Mouse (Mus musculus) kidney, adult 8-10 months (tissue): ENCODE data around the gene Dpf3.
A peak's percentile ranks its signal among the peaks of the same experiment; 100 is the strongest.

Source experiments
- DNase-seq, 2 experiments: peaks; one replicate each; pipeline ENCODE4 v3.0.0; 2022

Gene Dpf3

DNA sequence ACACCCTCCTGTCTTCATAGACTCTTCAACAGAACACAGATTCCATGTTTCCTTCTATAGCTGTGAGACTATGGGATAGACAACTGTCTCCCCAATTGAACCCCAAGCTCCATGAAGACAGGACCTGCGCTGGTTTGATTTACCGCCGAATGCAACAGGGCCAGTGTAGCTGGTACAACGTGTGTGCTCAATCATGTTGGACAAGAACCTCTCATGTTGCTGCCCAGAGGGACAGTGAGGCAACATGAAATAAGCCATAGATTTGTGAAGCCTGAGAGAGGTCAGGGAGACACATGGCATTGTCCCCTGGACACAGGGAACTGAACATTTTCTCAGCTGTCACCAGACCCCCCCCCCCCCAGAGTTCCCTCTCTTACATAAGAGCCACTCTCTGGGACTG is 21.5 kb downstream of the Dpf3 start:
- DNase-seq: no peak

DNA sequence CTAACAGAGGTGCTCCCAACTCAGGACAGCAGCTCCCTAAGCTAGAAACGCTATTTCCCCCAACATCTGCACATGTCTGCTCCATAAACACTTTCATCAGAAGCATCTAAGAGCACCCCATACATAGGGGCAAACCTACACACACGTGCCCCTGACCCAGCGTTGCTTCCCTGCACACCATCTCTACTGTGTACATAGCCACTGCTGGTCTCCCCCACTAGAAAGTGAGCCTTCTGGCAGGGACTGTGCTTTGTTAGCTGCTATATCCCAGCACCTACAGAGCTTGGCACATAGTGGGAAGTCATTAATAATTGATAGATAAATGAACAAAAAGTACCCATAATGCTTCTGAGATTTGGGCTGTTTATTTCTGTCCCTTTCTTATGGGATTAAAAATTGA is 27.2 kb downstream of the Dpf3 start:
- no peak for DNase-seq

DNA sequence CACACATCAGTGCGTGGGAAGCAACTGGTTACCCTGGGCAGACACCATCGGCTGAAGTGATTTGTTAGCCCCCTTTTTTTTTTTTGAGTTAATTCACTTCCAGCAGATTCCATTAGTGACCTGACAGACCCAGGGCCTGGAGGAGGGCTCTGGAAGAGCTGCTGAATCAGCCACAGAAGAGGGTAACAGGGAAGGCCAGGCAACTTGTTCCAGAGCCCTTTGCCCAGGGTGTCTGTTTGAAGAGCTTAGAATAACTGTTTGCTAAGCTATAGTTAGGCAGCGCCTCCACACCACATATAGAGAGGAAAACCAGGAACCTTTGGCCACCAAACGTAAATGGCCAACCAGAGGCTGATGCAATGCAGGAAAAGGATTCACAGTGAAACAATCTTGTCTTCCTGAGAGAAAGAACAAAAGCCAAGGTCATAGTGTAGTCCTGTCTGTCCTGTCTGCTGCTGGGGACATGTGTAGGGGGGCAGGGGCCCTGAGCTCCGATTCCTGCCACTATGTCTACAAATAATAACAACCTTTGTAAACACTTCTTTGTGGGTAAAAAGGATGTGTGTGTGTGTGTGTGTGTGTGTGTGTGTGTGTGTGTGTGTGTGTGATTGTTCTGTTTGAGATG is 32.7 kb downstream of the Dpf3 start:
- peak; percentile 43 to 56 for DNase-seq

DNA sequence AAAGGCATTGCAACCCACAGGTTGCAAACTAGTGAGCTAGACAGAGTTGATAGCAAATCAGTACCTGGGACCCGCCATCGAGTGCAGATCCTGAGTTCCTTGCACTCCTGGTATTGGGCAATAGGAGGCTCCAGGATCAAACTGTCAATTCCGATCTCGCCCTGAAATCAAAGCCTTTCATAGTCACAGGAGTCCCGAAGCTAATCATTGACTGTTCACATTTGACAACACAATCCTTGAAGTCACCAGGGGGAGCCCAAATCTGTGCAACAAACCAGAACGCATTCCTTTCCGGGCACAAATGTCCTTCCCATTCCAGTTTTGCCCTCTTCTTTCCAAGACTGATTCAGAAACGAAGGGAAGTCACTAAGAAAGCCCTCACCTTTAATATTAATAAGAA is 35.7 kb downstream of the Dpf3 start:
- peak; percentile 46 for DNase-seq

DNA sequence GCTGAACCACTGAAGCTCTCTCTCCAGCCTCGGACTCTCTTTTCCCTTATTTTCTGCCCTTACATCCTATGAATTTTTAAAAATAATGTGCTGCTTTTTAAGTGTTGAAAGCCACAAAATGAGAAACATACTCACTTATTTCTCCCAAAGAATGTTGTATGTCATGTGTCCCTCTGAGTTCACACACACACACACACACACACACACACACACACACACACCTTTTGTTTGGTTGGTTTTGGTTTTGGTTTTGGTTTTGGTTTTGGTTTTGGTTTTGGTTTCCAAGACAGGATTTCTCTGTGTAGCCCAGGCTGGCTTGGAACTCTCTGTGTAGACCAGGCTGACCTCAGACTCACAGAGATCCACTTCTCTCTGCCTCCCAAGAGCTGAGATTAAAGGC is 37.0 kb downstream of the Dpf3 start:
- no peak for DNase-seq

DNA sequence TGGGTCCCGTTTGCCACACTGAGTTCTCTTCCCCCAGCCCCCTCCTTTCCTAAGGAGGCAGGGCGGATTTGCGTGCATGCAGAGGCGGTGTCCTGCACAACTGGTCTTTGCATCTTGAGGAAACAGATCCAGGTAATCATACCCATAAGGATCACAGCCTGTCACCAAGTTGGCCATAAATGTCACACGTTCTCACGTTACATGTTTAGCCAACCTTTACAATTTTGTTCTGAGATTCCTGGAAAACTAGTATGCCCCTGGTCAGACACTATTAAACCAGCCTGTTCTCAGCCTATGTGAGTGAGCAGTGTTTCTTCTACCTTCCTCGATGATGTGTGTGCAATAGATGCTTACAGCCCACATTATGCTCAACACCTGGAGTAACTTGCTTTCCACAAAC is 38.3 kb downstream of the Dpf3 start:
- no peak for DNase-seq

DNA sequence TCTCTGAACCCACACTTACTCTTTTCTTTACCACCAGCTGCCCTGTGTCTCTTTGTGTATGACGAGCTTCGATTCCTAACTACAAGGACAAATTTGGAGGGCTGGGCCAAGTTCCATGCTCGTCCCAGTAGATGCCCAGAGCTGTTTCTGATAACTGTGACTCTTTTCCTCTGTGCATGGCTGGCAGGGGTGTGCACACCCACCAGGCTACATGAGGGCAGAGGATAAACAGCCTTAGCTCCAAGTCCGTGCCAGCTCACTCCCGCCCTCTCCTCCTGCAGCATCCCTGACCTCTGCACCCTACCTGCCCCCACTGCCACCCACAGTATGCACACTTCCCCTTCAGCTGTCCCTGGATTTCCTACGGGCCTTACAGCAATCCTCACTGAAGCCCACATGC is 41.9 kb downstream of the Dpf3 start:
- DNase-seq: peak; percentile 18 to 39

DNA sequence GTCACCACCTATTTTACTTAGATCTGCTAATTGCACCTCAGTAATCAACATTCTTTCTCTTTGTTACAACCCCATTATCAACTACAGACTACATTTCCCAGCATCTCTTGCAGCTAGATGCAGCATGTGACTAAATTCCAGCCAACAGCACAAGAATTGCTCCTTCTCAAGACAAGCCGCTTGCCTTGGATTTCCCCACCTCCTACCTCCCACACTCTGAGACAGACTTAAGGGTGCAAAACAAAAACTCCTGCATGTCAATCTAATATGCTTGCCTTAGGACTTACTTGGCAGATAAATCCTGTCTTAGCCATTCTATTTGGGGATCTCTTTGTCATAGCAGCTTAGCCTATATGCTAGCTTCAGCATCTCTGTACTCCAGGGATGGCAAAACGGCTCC is 43.1 kb downstream of the Dpf3 start:
- no peak for DNase-seq

DNA sequence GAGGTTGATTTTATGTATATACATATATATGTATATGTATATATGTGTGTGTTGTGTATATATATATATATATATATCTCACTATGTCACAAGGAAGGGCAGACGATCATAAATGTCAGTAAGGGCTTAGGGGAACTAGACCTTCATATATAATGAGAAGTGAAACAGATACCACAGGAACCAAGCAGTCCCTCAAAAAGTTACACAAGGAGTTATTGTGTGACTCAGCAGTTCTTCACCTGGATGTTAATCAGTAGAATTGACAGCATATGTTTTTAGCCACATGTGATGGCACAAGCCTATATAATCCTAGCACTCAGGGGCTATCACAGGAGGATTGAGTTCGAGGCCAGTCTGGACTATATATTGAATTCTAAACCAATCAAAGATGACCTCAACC is 49.5 kb downstream of the Dpf3 start:
- DNase-seq: no peak

DNA sequence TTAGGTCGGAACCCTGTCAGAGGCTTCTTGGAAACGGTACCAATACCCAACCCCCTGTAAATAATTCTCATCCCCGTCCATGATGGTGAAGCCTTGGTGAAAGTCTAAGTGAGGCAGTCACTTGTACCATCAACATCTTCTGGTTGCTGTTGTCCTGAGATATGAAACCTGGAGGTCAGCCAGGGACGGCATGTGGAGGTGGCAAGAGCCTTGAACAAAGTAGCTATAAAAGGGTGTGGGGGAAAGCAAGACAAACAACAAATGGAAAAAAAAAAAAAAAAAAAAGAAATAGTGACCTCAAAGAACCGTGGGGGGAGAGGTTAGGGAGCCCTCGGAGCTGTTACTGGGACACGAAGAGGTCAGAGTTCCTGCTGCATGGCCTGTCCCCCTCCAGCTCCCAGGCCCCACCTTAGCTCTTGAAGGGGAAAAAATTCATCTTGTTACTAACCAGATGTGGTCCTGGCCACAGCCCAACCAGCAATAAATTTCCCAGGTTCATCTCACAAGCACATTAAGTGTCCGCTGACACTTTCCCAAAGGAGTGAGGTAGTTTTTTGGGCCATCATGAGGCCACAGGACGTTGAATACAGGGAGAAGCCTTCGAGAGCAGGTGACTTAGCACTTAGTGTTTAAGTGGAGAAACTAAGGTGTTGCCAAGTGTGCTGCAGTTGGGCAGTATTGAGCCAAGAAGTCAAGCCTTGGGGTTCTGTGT is 53.4 kb downstream of the Dpf3 start:
- DNase-seq: no peak

DNA sequence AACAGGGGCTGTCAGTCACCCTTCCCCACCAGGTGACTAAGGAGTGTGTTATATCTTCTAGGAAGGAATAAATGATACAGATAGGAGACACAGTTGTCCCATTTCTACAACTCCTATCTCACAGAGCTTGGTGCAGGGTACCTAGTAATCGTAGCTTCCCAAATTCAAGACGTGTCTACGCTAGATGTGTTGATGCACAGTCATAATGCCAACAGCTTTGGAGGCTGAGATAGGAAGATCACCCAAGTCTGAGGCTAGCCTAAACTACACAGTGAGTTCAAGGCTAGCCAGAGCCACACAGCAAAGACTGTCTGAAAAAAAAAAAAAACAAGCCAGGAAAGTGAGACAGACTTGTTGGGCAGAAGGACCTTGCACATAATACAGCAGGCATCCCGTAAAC is 54.1 kb downstream of the Dpf3 start:
- DNase-seq: no peak

DNA sequence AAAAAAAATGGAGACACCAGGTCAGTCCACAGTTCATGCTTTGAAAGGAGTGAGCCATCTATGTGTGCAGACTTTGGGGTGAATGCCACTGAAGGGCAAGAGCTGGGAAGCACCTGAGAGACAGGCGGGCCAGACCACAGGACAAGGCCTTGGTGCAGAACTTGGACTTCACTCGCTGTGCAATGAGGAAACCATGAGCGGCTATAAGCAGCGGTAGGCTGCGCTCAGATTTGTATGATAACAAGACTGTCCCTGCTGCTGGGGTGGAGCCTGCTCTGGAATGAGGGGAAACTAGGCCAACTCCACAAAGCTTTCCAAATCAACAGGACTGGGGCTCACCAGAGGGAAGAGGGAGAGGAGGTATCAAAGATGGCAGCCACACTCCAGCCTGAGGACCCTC is 57.3 kb downstream of the Dpf3 start:
- DNase-seq: no peak

DNA sequence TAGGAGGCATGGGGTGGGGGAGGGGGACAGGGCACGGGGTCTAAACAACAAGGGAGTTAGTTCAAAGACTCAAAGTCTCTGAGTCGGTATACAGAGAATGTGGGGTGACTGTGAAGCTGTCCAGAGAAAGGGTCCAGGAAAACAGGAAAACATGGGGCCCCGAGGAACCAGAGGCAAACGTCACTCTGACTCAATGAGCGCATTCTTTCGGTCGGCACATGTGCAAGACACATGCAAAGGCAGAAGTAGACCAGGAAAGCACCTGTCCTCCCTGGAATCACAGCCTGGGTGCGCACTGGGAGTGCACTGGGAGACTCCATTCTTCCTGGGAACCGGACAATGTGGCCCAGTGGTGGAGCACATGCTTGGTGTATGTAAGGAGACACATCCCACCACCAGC is 59.5 kb downstream of the Dpf3 start:
- no peak for DNase-seq

DNA sequence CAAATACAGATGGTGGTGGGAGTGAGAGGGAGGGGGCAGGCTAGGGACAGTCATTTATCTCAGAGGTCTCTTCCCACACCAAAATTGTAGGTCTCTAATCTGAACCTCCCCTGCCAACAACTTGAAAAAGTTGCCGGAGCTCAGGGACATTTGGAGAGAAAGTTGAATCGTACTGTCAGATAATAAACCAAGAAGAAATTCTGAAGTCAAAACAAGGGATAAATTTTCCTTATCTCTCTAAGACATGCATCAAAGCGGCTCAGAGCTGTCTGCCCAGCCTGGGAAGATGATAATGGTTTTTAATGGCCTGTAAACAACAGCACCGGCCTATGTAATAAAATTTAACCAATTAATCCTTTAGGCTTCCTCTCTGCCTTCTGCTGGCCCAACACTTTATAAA is 59.9 kb downstream of the Dpf3 start:
- no peak for DNase-seq

DNA sequence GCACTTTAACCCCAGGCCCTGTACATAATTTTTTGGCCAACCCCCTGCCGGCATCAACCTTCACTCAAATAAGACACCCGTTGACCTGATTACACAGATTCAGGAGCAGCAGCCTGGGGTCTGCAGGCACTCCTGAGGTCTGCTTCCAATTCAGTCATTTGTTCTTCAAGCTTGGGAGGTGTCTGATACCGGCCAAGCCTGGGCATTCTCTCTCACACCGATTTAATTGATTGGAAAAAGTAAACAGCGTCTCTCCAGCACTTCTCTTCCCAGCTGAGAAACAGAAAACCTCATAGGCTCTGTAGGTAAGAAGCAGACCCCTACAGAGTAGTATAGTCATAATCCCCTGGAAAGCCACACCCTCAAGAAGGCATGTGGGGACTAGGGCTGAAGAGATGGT is 61.2 kb downstream of the Dpf3 start:
- DNase-seq: no peak

DNA sequence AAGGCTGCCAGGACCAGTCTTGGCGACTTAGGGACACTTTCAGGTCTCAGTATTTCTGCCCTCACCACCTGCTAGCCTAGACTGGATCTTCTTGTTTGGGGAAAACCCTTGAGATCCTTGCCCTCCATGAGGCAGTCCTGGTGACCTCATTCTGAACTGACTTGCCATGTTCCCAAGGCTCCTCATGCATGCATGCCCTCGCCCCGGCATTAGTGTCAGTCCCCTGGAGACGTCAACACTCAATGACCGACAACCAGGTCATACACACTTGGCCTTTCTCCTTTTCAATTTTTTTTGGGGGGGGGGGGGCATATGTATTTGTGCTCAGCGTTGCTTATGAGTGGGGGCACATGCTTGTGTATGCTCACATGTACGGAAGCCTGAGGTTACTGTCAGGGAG is 61.8 kb downstream of the Dpf3 start:
- DNase-seq: no peak

DNA sequence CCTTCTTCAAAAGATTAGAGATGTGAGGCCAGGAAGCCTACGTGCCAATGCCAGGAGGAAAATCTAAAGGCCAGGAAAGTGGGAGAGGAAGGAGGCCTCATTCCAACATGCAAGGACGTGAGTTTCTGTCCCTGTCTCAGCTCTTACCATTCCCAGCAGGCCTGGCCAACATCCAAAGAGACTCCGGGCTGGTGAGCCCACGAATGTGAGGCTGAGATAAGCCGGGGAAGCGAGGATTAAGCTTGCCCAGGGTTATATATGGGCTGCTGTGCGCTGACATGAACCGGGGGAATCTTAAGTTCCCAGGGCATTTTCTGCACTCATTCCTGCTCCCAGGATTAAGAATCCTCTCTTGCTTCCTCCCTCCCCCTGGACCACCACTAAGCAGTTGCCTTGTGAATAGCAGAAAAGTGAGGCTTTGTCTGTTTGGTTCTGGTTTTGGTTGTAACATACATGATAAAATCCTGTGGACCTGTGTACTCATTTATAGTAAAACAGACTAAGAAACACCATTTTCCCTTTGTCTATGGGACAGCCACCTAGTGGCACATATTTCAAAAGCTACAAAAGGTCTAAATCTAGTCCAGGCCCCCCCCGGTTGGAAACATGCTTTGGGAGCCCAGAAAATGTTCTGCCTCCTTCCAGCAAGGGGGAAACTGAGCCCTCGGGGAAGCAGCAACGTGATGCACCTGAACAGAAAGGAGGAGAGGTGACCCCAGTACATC is 62.6 kb downstream of the Dpf3 start:
- no peak for DNase-seq

DNA sequence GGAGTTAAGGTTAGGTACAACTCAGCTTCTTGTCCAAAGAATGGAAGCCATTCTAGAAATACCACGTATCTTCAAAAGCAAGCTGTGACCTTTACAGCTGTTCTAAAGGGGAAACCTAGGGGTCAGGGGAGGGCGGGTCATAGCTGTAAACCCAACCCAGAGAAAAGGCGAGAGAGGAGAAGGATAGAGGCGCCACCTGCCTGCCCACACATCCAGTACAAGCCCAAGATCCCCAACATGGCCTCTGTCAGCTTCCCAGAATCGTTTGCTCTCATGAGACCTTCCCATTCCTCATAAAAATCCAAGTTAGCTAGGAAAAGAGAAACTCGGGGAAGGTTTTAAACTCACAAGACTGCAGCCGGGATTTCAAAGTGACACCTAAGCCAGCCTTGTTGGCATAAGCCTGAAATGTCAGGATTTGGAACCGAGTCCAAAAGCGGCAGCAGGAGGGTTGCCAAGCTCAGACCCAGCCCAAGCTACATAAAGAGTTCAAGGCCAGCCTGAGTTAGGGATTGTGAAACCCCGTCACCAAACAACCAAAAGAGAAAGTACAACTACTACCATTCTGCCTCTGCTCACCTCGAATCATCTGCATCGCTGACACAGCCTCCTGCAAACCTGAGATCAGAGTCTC is 63.3 kb downstream of the Dpf3 start:
- no peak for DNase-seq

DNA sequence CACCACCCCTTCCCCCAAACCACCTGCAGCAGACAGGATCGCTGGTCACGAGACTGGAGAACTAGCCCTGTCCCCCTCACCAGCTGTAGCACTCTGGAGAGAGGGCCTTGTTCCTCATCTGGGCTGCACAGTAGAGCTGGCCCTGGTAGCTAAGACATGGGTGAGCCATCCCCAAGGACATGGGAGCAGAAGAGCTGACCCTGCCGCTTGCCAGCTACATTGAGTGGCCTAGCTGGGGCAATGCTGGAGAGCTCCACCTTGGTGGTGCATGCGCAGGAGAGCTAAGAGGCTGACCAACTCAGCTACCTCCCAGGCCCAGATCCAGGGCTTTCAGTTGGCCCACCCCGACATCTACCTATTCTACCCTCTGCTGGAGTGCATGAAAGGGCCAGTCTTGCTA is 67.2 kb downstream of the Dpf3 start:
- no peak for DNase-seq

DNA sequence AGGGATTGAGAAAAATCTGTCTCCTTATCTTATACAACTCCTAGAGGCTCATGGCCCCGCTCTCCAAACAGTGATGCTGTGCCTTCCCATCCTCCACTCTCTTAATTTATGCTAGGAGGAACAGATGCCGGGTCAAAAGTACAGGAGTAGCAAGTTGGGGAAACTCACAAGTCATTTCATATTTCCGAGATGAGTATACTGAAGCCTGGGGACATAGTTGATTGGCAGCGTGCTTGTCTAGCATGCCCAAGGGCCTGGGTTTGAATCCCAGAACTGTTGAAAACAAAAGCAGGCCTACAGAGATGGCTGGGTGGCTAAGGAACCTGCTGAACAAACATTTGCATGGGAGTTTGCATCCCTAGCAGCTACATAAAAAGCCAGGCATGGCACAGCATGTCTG is 72.3 kb downstream of the Dpf3 start:
- no peak for DNase-seq

DNA sequence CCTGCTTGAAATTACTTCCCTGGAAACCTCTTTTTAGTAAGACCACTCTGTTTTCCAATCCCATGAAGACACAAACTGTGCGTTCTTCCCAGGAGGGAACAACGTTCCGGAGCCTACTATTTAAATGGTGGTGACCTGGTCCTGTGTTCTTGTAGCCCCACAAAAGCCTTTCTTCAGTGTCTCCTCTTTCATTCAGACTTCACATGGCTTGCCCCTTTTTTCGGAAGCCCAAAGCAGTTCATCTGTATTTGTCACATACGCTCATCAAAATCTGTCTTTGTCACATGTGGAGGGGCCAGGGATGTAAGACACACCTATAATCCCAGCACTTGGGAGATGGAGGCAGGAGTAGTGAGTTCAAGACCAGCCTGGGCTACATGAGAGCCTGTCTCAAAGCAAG is 73.8 kb downstream of the Dpf3 start:
- no peak for DNase-seq

DNA sequence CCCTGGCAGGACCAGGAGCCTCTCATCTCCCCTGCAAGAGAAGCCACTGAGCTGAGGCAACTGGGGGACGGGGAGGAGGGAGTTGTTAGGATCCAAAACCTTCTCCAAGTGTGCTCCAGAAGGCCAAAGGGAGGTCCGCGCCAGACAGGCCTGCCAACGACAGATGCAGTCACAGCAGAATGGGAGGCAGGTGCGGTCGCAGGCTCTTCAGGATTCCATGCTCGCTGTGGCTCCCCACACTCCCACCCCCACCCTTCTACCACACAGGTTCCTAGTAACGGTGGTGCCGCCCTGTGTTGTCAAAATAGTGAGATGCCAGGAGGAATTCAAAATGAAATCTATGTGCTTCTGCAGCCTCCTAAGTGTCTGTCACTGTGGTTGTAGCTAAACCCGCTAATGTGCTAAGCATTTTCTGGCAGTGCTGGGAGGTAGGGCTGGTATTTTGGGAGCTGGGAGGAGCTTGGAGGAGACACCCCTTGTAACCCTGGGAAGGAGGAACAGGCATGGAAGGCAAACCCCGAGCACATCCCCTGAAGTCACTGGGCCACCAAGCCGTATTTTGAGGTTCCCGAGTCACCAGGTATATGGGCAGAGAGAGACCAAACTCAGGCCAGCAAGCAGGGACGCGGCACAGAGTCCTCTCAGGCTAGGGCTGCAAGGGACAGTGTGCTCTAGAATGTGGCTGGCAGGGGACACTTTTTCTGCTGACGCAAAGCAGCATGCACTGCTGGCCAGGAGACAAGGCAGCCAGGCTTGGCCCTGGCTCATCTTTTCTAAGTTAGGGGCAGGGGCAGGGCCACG is 75.6 kb downstream of the Dpf3 start:
- DNase-seq: no peak

DNA sequence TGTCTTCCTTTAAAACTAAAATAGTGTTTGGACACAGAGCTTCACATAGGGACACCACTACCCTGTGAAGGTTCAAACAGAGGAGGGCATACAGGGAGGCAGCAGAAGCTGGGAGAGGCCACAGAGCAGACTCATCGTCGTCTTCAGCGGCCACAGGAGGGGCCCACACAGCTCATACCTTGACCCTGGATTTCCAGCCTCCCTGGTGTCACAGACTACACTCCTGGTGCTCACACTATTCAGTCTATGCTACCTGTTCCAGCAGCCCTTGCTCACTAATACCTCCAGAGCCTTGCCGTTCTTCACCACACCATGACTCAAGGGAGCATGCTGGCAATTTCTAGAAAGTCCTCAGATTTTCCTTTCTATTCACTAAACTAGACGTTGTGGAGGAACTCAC is 76.5 kb downstream of the Dpf3 start:
- DNase-seq: no peak
